Mouse (Mus musculus) kidney, postnatal 10 days (tissue): ENCODE data around the gene Mcu.

Source experiments
- DNase-seq: peaks from one replicate; pipeline ENCODE4 v3.0.0; 2021; ENCODE audit warnings: mixed read lengths

The Mcu gene

GRCm38 (mm10) chr10:59616522-59616921 is at the start of gene Mcu:
Mcu (minus strand) TSS chr10:59616692.
- peak; percentile 98 for DNase-seq

DNA sequence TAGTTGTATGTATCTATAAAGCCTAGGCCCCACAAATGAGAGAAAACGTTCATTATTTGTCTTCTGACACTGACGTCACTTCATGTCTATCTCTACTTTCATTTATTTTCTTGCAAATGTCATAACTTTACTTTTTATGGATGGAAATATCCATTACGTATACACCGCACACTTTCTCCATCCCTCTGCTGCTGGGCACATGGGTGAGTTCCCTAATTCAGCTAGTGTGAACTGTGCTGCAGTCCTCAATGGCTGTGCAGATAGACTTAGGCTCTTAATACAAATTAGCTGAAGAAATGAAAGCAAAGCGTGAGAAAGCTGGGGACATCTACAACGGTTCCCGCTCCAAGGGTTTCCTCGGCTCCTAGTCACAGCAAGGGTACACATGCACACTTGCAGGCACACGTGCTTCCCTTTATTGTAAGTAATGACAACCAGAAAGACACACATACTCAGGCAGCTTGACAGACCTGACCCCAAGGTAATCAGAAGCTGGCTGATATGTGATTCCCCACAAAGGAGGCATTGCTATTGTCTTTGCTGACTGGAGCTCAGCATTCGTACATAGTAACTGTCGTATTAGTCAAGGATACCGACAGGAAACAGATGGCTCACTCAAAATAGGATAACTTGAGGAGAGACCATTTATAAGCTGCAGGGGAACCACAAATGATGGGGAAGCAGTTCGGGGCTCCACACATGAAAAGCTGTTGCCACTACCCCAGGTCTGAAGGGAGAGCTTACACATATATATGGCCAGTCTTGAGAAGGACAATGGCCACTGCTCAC is 49.2 kb upstream of the Mcu start:
- DNase-seq: no peak

DNA sequence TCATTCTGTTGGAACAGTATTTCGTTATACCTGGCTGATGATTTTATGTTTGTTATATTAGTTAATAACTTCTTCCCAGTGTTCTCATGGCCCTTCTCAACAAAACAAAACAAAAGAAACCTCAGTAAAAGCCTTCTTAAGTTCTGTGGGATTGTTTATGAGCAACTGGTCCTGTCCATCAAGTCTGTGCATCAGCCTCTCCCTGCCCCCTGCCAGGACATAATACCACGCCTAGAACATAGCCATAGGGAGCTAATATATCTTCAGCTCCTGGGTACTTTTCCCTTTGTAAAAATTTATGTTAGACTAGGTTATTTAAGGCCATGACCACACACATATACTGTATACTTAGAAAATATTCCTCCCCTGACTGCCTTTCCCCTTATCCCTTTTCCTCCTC is 48.3 kb upstream of the Mcu start:
- no peak for DNase-seq

DNA sequence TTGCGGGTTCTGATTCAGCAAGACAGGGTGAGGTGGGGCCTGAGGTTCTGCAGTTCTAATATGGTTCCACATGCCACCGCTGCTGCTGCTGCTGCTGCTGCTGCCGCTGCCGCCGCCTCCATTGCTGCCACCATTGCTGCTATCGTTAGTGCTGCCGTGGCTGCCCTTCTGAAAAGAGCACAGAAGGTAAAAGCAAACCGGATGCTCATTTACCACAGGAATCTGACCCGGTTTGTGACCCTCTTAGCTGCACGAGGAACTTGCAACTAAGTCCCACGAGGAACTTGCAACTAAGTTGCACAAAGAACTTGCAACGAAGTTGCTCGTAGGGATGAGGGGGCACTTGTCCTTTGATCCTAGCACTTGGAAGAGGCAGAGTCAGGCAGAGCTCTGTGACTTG is 40.3 kb upstream of the Mcu start:
- no peak for DNase-seq

GRCm38 (mm10) chr10:59646821-59647378 is 30.4 kb upstream of the Mcu start:
- no peak for DNase-seq

- DNase-seq: no peak
These were observed 28.7 kb upstream of the Mcu start for GRCm38 (mm10) chr10:59645153-59645552.

GRCm38 (mm10) chr10:59644710-59645109 is 28.2 kb upstream of the Mcu start:
- no peak for DNase-seq

DNA sequence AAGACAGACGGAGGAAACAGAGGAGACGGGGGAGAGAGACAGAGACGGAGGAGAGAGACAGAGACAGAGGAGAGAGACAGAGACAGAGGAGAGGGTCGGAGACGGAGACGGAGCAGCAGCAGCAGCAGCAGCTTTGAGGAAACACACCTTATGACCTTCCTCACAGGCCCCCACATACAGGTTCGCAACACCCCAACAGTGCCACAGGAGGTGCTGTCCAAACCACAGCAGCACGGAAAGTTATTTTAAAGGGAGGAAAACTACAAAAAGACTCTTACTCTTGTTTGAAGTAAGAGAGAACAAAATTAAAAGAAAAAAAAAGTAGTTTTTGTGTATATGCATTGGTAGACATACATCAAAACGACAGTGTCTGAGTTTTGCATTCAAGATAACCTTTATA is 27.2 kb upstream of the Mcu start:
- DNase-seq: no peak

DNA sequence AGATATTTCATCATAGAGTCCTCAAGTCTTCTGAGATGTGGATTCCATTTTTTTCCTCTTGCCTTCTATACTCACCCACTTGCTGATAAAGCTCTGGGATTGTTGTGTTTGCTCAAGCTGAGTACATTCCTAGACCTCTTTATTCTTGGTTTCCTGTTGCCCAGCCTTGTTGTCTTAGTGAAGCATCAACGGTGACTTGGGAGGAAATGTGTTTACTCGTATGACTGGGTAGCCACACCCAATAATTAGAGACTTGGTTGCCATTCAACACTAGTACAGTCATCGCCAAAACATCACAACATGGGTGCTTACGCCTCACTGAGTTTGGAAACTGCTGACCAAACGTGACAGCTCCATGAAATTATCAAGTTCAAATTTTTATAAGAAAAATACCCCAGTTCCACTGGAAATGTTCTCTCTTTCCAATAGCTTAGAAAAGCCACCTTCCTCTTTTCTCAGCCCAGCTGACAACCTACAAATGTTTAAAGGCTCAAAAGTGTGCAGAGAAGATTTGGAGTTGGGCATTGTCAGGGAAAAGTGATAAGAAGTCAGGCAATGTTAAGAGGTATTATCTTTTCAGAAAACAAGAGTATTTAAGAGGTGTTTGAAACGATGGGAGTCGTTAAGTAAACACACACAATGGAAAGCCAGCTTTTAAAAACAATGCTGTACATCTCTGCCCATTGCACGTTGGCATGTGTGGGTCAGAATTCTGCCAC is 26.3 kb upstream of the Mcu start:
- no peak for DNase-seq

- DNase-seq: no peak
These were observed 22.1 kb upstream of the Mcu start for GRCm38 (mm10) chr10:59638576-59638975.

GRCm38 (mm10) chr10:59637596-59638124 is 21.2 kb upstream of the Mcu start:
- DNase-seq: no peak

- peak; percentile 19 for DNase-seq
These were observed 20.4 kb upstream of the Mcu start for GRCm38 (mm10) chr10:59636751-59637533.

DNA sequence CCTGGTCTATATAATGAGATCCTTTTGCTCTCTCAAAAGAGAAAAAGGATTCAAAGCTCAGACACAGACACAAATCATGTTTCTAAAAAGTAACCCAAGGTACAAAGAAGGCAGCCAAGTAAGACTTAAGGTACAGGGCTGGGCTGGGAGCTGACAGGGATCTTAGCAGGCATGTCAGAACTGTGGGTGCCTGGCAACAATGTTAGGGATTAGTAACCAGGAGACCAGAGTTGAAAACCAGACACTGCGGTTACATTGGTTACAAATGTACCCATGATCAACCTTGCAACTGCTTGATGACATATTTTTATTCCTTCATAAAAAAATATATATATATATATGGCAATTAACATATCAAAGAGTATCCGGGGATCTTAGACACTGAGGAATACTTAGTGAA is 19.6 kb upstream of the Mcu start:
- DNase-seq: no peak

GRCm38 (mm10) chr10:59629506-59629782 is 13.0 kb upstream of the Mcu start:
- DNase-seq: no peak

DNA sequence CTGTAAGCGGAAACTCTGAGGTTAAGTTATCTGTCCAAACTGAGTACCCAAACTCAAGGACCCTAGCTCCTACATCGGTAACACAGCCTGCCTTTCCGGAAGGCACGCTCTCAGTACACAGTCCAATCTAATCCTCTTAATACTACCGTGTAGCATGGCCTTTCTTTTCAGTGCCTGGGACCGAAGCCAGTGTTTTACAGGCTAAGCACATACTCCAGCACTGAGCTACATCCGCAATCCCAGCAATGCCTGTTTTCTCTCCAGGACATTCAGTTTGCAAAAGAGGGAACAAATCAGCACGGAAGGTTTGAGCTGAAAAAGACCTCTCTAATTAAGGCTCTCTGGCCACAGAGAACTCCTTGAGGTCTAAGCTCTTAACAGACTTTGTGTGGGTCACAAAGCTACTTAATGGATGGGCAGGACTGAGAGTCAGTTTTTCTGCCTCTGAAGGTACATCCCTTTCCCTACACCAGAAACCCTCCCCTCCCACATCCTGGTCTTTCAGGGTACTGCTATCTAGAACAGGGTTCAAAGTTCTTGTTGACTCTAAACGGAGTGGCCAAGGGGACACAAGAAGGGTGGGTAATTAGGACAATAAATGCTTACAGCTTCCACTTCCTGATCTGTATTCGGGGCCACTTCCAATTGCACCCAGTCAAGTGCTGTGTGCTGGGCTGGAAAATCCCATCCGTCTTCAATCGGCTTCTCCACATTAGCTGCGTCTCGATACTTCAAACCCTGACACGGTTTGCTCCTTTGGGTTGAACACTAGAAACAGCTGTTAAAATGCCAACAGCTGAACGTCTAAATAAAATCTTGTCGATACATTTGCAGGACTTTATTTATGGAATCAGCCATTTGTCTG is 12.4 kb upstream of the Mcu start:
- peak; percentile 23 for DNase-seq

- DNase-seq: no peak
These were observed 7.0 kb upstream of the Mcu start for GRCm38 (mm10) chr10:59623496-59623895.

DNA sequence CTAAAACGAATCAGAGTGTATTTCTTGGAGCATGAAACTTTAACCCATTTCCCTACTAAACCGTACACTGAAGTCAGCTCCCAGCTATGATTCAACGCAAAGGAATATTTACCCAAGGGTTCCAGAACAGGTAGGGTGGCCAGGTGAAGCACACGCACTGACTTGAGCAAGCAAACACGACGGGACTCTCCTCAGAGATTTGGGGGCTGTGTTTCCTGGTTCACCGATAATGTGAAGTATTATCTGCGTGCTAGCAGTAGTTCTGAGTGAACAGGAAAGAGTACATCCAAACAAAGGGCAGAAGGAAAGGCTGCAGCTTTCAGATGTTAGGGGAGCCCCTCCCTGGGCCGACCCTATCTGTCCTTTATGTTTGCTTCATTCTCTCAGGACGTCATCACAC is 4.9 kb upstream of the Mcu start:
- DNase-seq: no peak

GRCm38 (mm10) chr10:59617776-59618175 is 1.3 kb upstream of the Mcu start:
- no peak for DNase-seq

GRCm38 (mm10) chr10:59615981-59616520 is 441 bp downstream of the Mcu start, which contains the start of gene Gm10322:
Gm10322 (plus strand) TSS chr10:59616063.
- DNase-seq: peak; percentile 80

DNA sequence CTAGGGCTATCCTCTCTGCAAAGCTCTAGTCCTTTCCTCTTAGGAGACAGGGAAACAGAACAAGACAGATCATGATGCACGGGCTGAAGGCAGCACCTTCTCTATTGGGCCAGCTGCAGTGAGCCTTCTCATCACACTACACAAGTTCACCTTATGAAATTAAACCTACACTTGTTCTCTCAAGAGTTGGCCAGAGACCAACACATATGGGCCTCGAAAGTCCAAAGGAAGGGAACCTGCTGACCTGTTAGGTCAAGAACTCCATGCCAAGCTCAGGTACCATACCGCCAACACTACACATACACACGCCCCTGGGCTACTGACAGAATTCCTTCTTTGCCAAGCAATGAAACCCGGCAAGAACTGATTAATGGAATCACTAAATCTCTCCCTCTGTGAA is 1.1 kb downstream of the Mcu start:
- peak; percentile 15 for DNase-seq

GRCm38 (mm10) chr10:59614141-59614540 is 2.4 kb downstream of the Mcu start:
- no peak for DNase-seq

DNA sequence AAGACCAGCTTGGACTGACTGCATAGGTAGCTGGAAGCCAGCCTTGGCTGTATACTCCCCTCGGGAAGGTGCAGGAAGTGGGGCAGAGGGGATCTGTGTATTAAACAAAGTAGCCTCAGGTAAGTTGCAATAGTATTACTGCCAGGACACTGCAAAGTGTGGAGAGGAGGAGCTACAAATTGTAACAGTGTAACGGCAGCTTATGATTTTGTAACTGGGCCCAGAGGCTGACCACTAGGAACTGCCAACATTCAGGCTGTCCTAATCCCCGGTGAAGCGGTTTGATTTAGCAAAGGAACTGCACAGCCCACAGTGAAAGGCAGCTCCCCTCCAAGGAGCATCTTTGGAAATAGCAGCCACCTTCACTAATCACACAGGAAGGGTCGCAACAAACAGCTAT is 3.2 kb downstream of the Mcu start:
- no peak for DNase-seq
